In the genomic region with DNA sequence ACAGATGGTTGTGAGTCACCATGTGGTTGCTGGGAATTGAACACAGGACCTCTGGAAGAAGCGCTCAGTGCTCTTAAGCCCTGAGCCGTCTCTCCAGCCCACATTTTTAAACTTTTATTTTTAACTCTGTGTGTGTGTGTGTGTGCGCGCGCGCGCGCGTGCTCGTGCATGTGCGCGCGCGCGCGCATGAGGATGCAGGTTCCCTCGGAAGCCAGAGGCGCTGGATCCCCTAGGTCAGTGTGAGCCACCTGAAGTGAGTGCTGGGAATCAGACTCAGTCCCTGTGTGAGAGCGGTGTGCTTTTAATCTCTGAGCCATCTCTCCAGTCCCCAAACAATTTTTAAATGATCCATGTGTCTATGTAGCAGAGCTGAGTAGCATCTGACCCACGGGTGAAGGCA, we compare ENCODE assay signal across 16 mouse cellular contexts.
"Had no signal": no experiment of that assay in that cellular context is flagged by ENCODE, and none has a peak within 500 bp of the region (broad histone marks: within the 10 kb centered on the region; RNA-seq: fewer than 3 reads in every experiment).

No protein-coding gene starts in this region.

- DNase-seq: gastrocnemius, postnatal 14 days; heart, adult 11 months; heart, adult 2 months had no signal

- H3K27me3 ChIP-seq: heart, embryonic 13.5 days; heart, embryonic 15.5 days; hindbrain, embryonic 13.5 days; hindbrain, embryonic 15.5 days; kidney, embryonic 15.5 days; limb, embryonic 12.5 days had no signal

- H3K4me2 ChIP-seq: heart, embryonic 11.5 days; heart, embryonic 13.5 days; heart, embryonic 15.5 days; hindbrain, embryonic 13.5 days; hindbrain, embryonic 15.5 days; kidney, embryonic 15.5 days; limb, embryonic 12.5 days; liver, embryonic 11.5 days had no signal

- H3K4me3 ChIP-seq: heart, adult 2 months; heart, embryonic 13.5 days; heart, embryonic 15.5 days; hindbrain, embryonic 13.5 days; hindbrain, embryonic 15.5 days; kidney, embryonic 15.5 days; left cerebral cortex, adult 2 months; limb, embryonic 10.5 days; limb, embryonic 12.5 days had no signal

- H3K9me3 ChIP-seq: heart, embryonic 15.5 days; hindbrain, embryonic 13.5 days; hindbrain, embryonic 15.5 days; kidney, embryonic 15.5 days; limb, embryonic 10.5 days; limb, embryonic 12.5 days had no signal

- H3K9ac ChIP-seq: heart, embryonic 13.5 days; heart, embryonic 15.5 days; hindbrain, embryonic 13.5 days; hindbrain, embryonic 15.5 days; kidney, embryonic 15.5 days; limb, embryonic 12.5 days had no signal

- H3K4me1 ChIP-seq: hindbrain, embryonic 13.5 days; hindbrain, embryonic 15.5 days; kidney, embryonic 15.5 days; limb, embryonic 10.5 days; limb, embryonic 12.5 days had no signal

- H3K36me3 ChIP-seq: heart, embryonic 13.5 days; heart, embryonic 15.5 days; hindbrain, embryonic 13.5 days; hindbrain, embryonic 15.5 days; kidney, embryonic 15.5 days; limb, embryonic 10.5 days; limb, embryonic 12.5 days had no signal

- H3K27ac ChIP-seq: heart, adult 2 months; heart, embryonic 13.5 days; heart, embryonic 15.5 days; hindbrain, embryonic 13.5 days; hindbrain, embryonic 15.5 days; hindbrain, postnatal 0 days; kidney, embryonic 15.5 days; kidney, postnatal 0 days; left cerebral cortex, adult 2 months; limb, embryonic 10.5 days; limb, embryonic 12.5 days had no signal

- ATAC-seq: hindbrain, postnatal 0 days; intestine, embryonic 16.5 days had no signal
